Mouse (Mus musculus): ENCODE results near the gene Epha3. TPM values are rescaled to one million over a fixed set of nuclear protein-coding genes. Genes with fewer than 3 reads are reported as not detected.

Epha3 gene
- polyA plus RNA-seq, 1 experiment from 2014 or later, result 36.3 TPM

DNA sequence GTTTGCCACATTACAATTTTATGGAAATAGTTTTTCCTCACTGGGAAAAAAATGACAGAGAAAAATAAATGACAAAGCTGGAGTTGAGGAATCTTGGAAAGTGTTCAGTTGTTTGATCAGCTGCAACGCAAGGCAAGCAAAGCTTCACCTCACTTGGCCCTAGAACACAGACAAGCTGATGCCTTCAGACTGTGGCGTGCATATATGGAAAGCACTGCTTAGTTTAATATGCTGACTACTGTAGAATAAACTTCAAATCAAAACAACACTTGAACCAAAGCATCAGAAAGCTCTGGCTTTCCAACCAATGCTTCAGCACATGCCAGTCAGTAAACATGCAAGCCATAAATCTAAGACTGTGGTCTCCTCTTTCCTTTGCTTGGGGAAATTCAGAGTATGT is 65.6 kb downstream of the Epha3 start:
- H3K36me3 ChIP-seq (ENCODE audit: control insufficient read depth, insufficient read depth, low read length), result no peaks in the 10 kb centered on the region
- H3K4me2 ChIP-seq (ENCODE audit: low read depth, low read length), result no peak overlapping the region
- WGBS, result 28% methylated on average over 2 of the region's 2 CpGs
- no peak overlapping the region for H3K27ac ChIP-seq (ENCODE audit: low read length)
- H3K4me1 ChIP-seq (replicated peaks; ENCODE audit: control insufficient read depth, insufficient read depth, low read length), result peaks cover 10% of the 10 kb centered on the region; the same call in 1 of the 2 replicates
- ATAC-seq (ENCODE audit: low read depth), result peak; percentile 74; the same call in 1 of the 2 replicates
- no peaks in the 10 kb centered on the region for H3K9me3 ChIP-seq (ENCODE audit: control insufficient read depth, low read length)
- H3K4me3 ChIP-seq (ENCODE audit: low read length), result no peak overlapping the region
- H3K27me3 ChIP-seq (ENCODE audit: control insufficient read depth, insufficient read depth, low read depth, low read length), result no peaks in the 10 kb centered on the region
- H3K9ac ChIP-seq (ENCODE audit: low read length), result no peak overlapping the region

- 47% methylated on average over 5 of the region's 5 CpGs for WGBS
- 0 out of 2 replicates have a peak, but pooled peaks have one; percentile 26 for ATAC-seq (ENCODE audit: low read depth)
- H3K4me3 ChIP-seq (ENCODE audit: low read length), result no peak overlapping the region
- H3K9ac ChIP-seq (ENCODE audit: low read length), result no peak overlapping the region
- no peak overlapping the region for H3K4me2 ChIP-seq (ENCODE audit: low read depth, low read length)
- H3K36me3 ChIP-seq (ENCODE audit: control insufficient read depth, insufficient read depth, low read length), result no peaks in the 10 kb centered on the region
- H3K27me3 ChIP-seq (ENCODE audit: control insufficient read depth, insufficient read depth, low read depth, low read length), result no peaks in the 10 kb centered on the region
- H3K9me3 ChIP-seq (ENCODE audit: control insufficient read depth, low read length), result no peaks in the 10 kb centered on the region
- H3K4me1 ChIP-seq (replicated peaks; ENCODE audit: control insufficient read depth, insufficient read depth, low read length), result peaks cover 11% of the 10 kb centered on the region; the same call in 1 of the 2 replicates
- peak overlapping the region; percentile 30; the same call in 1 of the 2 replicates for H3K27ac ChIP-seq (ENCODE audit: low read length)
These were observed 69.7 kb downstream of the Epha3 start for GRCm38 (mm10) chr16:63794292-63794691.

- H3K36me3 ChIP-seq (ENCODE audit: control insufficient read depth, insufficient read depth, low read length), result no peaks in the 10 kb centered on the region
- WGBS, result 38% methylated on average over 1 of the region's 1 CpGs
- H3K9ac ChIP-seq (ENCODE audit: low read length), result no peak overlapping the region
- no peaks in the 10 kb centered on the region for H3K27me3 ChIP-seq (ENCODE audit: control insufficient read depth, insufficient read depth, low read depth, low read length)
- H3K9me3 ChIP-seq (ENCODE audit: control insufficient read depth, low read length), result no peaks in the 10 kb centered on the region
- H3K4me3 ChIP-seq (ENCODE audit: low read length), result no peak overlapping the region
- ATAC-seq (ENCODE audit: low read depth), result peak; percentile 60; the same call in 1 of the 2 replicates
- H3K27ac ChIP-seq (ENCODE audit: low read length), result peak overlapping the region; percentile 46
- peaks cover 11% of the 10 kb centered on the region; the same call in 1 of the 2 replicates for H3K4me1 ChIP-seq (replicated peaks; ENCODE audit: control insufficient read depth, insufficient read depth, low read length)
- H3K4me2 ChIP-seq (ENCODE audit: low read depth, low read length), result no peak overlapping the region
These were observed 70.2 kb downstream of the Epha3 start for GRCm38 (mm10) chr16:63793805-63794204.

DNA sequence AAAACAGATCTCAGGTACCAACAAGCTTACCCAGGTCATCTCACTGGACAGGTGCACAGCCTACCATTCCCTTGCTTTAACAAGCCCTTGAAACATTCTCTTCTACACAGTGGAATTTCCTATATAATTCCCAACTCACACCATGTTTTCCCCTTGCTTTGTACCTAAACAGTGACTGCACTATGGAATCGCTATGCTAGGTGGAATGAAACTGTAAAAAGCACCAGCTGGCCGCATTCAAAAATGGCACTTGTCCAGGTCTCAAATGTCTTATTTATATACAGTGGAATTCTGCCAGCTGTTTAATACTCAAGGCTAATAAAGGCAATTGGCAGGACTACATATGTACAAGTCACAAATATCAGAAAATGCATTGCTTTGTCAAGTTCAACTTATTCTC is 71.9 kb downstream of the Epha3 start:
- H3K9me3 ChIP-seq (ENCODE audit: control insufficient read depth, low read length), result no peaks in the 10 kb centered on the region
- no peak overlapping the region for H3K27ac ChIP-seq (ENCODE audit: low read length)
- H3K4me2 ChIP-seq (ENCODE audit: low read depth, low read length), result no peak overlapping the region
- no peak overlapping the region for H3K9ac ChIP-seq (ENCODE audit: low read length)
- no peaks in the 10 kb centered on the region for H3K27me3 ChIP-seq (ENCODE audit: control insufficient read depth, insufficient read depth, low read depth, low read length)
- 0 out of 2 replicates have a peak, but pooled peaks have one; percentile 34 for ATAC-seq (ENCODE audit: low read depth)
- H3K4me3 ChIP-seq (ENCODE audit: low read length), result no peak overlapping the region
- WGBS, result 35% methylated on average over 2 of the region's 2 CpGs
- H3K36me3 ChIP-seq (ENCODE audit: control insufficient read depth, insufficient read depth, low read length), result no peaks in the 10 kb centered on the region
- H3K4me1 ChIP-seq (replicated peaks; ENCODE audit: control insufficient read depth, insufficient read depth, low read length), result peaks cover 11% of the 10 kb centered on the region; the same call in 1 of the 2 replicates

GRCm38 (mm10) chr16:63783544-63783943 is 80.4 kb downstream of the Epha3 start:
- H3K4me3 ChIP-seq (ENCODE audit: low read length), result no peak overlapping the region
- no peak overlapping the region for H3K9ac ChIP-seq (ENCODE audit: low read length)
- H3K27me3 ChIP-seq (ENCODE audit: control insufficient read depth, insufficient read depth, low read depth, low read length), result no peaks in the 10 kb centered on the region
- WGBS, result 67% methylated on average over 7 of the region's 7 CpGs
- no peaks in the 10 kb centered on the region; the same call in 1 of the 2 replicates for H3K4me1 ChIP-seq (replicated peaks; ENCODE audit: control insufficient read depth, insufficient read depth, low read length)
- no peak overlapping the region for H3K27ac ChIP-seq (ENCODE audit: low read length)
- H3K4me2 ChIP-seq (ENCODE audit: low read depth, low read length), result no peak overlapping the region
- no peaks in the 10 kb centered on the region for H3K36me3 ChIP-seq (ENCODE audit: control insufficient read depth, insufficient read depth, low read length)
- no peaks in the 10 kb centered on the region for H3K9me3 ChIP-seq (ENCODE audit: control insufficient read depth, low read length)
- ATAC-seq (ENCODE audit: low read depth), result no peak

DNA sequence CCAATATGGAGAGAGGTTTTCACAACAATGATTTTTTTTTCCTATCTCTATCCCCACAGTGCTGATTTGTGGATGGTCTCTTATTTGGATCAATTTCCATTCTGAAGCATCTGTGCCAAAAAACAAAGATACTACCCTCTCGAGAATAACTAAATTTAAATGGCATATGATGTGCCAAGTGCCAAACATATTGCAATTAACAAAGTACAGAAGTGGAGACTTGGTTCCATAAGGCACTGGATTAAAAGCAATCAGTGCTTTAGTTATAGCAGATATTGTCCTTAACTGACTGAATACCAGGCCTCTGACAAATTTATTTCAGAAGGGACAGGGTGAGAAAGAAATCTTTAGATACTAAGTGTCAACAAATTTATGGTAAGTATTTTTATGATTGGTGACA is 81.9 kb downstream of the Epha3 start:
- H3K9me3 ChIP-seq (ENCODE audit: control insufficient read depth, low read length), result no peaks in the 10 kb centered on the region
- no peak overlapping the region for H3K27ac ChIP-seq (ENCODE audit: low read length)
- H3K27me3 ChIP-seq (ENCODE audit: control insufficient read depth, insufficient read depth, low read depth, low read length), result no peaks in the 10 kb centered on the region
- H3K36me3 ChIP-seq (ENCODE audit: control insufficient read depth, insufficient read depth, low read length), result no peaks in the 10 kb centered on the region
- no peaks in the 10 kb centered on the region; the same call in 1 of the 2 replicates for H3K4me1 ChIP-seq (replicated peaks; ENCODE audit: control insufficient read depth, insufficient read depth, low read length)
- no peak overlapping the region for H3K9ac ChIP-seq (ENCODE audit: low read length)
- no peak overlapping the region for H3K4me3 ChIP-seq (ENCODE audit: low read length)
- no peak overlapping the region for H3K4me2 ChIP-seq (ENCODE audit: low read depth, low read length)
- 39% methylated on average over 1 of the region's 1 CpGs for WGBS
- no peak for ATAC-seq (ENCODE audit: low read depth)

- Histone ChIP-seq H3K4me1 (replicated peaks; ENCODE audit: control insufficient read depth, insufficient read depth, low read length) (no peaks in the 10 kb centered on the region; the same call in 1 of the 2 replicates), H3K27ac (ENCODE audit: low read length) (no peak overlapping the region), H3K27me3 (ENCODE audit: control insufficient read depth, insufficient read depth, low read depth, low read length) (no peaks in the 10 kb centered on the region), H3K4me3 (ENCODE audit: low read length) (no peak overlapping the region), H3K36me3 (ENCODE audit: control insufficient read depth, insufficient read depth, low read length) (no peaks in the 10 kb centered on the region), H3K9ac (ENCODE audit: low read length) (no peak overlapping the region), H3K9me3 (ENCODE audit: control insufficient read depth, low read length) (no peaks in the 10 kb centered on the region), H3K4me2 (ENCODE audit: low read depth, low read length) (no peak overlapping the region)
- ATAC-seq (ENCODE audit: low read depth), result peak; percentile 72; the same call in 1 of the 2 replicates
- WGBS, result 46% methylated on average over 5 of the region's 5 CpGs
These were observed 83.8 kb downstream of the Epha3 start for GRCm38 (mm10) chr16:63780151-63780550.

- H3K4me3 ChIP-seq (ENCODE audit: low read length), result no peak overlapping the region
- WGBS, result 35% methylated on average over 1 of the region's 1 CpGs
- no peaks in the 10 kb centered on the region; the same call in 1 of the 2 replicates for H3K4me1 ChIP-seq (replicated peaks; ENCODE audit: control insufficient read depth, insufficient read depth, low read length)
- no peak overlapping the region for H3K27ac ChIP-seq (ENCODE audit: low read length)
- ATAC-seq (ENCODE audit: low read depth), result peak; percentile 43; the same call in 1 of the 2 replicates
- no peaks in the 10 kb centered on the region for H3K27me3 ChIP-seq (ENCODE audit: control insufficient read depth, insufficient read depth, low read depth, low read length)
- H3K9ac ChIP-seq (ENCODE audit: low read length), result no peak overlapping the region
- no peak overlapping the region for H3K4me2 ChIP-seq (ENCODE audit: low read depth, low read length)
- H3K36me3 ChIP-seq (ENCODE audit: control insufficient read depth, insufficient read depth, low read length), result no peaks in the 10 kb centered on the region
- H3K9me3 ChIP-seq (ENCODE audit: control insufficient read depth, low read length), result no peaks in the 10 kb centered on the region
These were observed 86.2 kb downstream of the Epha3 start for GRCm38 (mm10) chr16:63777811-63778210.

DNA sequence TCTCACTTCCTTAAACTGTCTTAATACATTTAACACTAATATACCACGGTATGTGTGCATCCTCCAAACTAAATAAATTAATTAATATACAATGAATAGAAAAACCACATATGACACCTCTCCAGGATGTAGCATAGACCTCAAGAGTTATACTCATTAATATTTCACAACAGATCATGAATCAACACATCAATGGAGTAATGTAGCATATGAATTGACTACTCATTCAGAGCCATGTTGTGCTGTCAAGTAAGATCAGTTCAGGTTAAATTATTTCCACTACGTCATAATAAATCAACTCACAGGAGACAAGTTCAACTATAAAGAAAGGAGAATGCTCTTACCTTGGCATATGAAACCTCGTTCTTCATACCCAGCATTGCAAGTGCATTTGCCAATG is 91.4 kb downstream of the Epha3 start:
- no peak for ATAC-seq (ENCODE audit: low read depth)
- Histone ChIP-seq H3K36me3 (ENCODE audit: control insufficient read depth, insufficient read depth, low read length) (no peaks in the 10 kb centered on the region), H3K4me3 (ENCODE audit: low read length) (no peak overlapping the region), H3K27me3 (ENCODE audit: control insufficient read depth, insufficient read depth, low read depth, low read length) (no peaks in the 10 kb centered on the region), H3K4me1 (replicated peaks; ENCODE audit: control insufficient read depth, insufficient read depth, low read length) (no peaks in the 10 kb centered on the region), H3K9ac (ENCODE audit: low read length) (no peak overlapping the region), H3K4me2 (ENCODE audit: low read depth, low read length) (no peak overlapping the region), H3K9me3 (ENCODE audit: control insufficient read depth, low read length) (no peaks in the 10 kb centered on the region), H3K27ac (ENCODE audit: low read length) (no peak overlapping the region)
- 91% methylated on average over 3 of the region's 3 CpGs for WGBS

GRCm38 (mm10) chr16:63767589-63767988 is 96.4 kb downstream of the Epha3 start:
- H3K9me3 ChIP-seq (ENCODE audit: control insufficient read depth, low read length), result no peaks in the 10 kb centered on the region
- no peak overlapping the region for H3K4me2 ChIP-seq (ENCODE audit: low read depth, low read length)
- no peak overlapping the region for H3K27ac ChIP-seq (ENCODE audit: low read length)
- 53% methylated on average over 5 of the region's 5 CpGs for WGBS
- no peak for ATAC-seq (ENCODE audit: low read depth)
- H3K9ac ChIP-seq (ENCODE audit: low read length), result no peak overlapping the region
- no peaks in the 10 kb centered on the region for H3K27me3 ChIP-seq (ENCODE audit: control insufficient read depth, insufficient read depth, low read depth, low read length)
- no peak overlapping the region for H3K4me3 ChIP-seq (ENCODE audit: low read length)
- H3K36me3 ChIP-seq (ENCODE audit: control insufficient read depth, insufficient read depth, low read length), result no peaks in the 10 kb centered on the region
- H3K4me1 ChIP-seq (replicated peaks; ENCODE audit: control insufficient read depth, insufficient read depth, low read length), result no peaks in the 10 kb centered on the region
